Mouse (Mus musculus): Measurements from ENCODE around the gene Phf14. TPM values are rescaled to one million over a fixed set of nuclear protein-coding genes. Genes with fewer than 3 reads are reported as not detected.
A peak's percentile ranks its signal among the peaks of the same experiment; 100 is the strongest.

Phf14 gene
- polyA plus RNA-seq, 1 experiment = 6.6 TPM

DNA sequence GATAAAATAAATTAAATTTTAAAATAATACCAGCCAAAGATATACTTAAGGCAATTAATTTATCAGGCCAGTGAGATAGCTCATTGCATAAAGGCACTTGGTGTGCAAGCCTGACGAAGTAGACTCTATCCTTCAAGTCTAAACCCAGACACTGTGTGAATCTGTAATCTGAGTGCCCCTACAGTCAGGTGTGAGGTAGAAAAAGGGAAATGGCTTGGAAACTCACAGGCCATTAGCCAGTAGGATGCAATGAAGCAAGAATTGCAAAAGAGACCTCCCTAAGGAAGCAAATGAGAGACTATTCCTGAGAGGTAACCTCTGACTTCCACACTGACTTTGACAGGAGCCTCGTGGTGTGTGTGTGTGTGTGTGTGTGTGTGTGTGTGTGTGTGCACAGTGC, 145.3 kb downstream of the Phf14 start:
- H3K4me3 ChIP-seq (replicated peaks; ENCODE audit: extremely low read depth, low read depth, low read length) = no peak overlapping the region
- TF ChIP-seq POLR2A (IDR thresholded peaks at IDR 0.05; ENCODE audit: borderline replicate concordance, extremely low read depth, low read depth, low read length) (no peak), CTCF (IDR thresholded peaks at IDR 0.05; ENCODE audit: insufficient read depth, low read length) (no peak)
- DNase-seq = no peak
- no peaks in the 10 kb centered on the region for H3K4me1 ChIP-seq (ENCODE audit: control insufficient read depth, insufficient read depth, low read length)
- 79% methylated on average over 2 of the region's 2 CpGs for WGBS

DNA sequence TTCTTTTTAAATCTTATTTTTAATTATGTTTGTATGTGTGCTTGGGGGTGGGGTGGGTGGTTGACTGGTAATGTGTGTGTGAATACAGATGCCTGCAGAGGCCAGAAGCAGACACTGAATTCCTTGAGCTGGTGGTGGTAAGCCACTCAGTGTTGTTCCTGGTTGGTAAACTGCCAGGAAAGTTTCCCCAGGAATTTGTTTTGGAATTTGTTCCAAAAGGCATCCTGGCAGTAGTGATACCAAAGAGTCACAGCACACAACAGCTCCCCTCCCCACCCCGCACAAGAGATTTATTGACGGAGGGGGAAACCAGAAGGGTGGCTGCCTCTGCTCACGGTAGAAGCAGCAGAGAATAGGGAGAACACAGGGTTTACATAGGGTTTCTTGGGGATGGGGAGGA, 146.5 kb downstream of the Phf14 start:
- 19% methylated on average over 3 of the region's 3 CpGs for WGBS
- H3K4me3 ChIP-seq (replicated peaks; ENCODE audit: extremely low read depth, low read depth, low read length) = no peak overlapping the region
- no peak for TF ChIP-seq POLR2A (IDR thresholded peaks at IDR 0.05; ENCODE audit: borderline replicate concordance, extremely low read depth, low read depth, low read length)
- TF ChIP-seq CTCF (IDR thresholded peaks at IDR 0.05; ENCODE audit: insufficient read depth, low read length) = no peak
- DNase-seq = peak; percentile 7
- H3K4me1 ChIP-seq (ENCODE audit: control insufficient read depth, insufficient read depth, low read length) = no peaks in the 10 kb centered on the region

DNA sequence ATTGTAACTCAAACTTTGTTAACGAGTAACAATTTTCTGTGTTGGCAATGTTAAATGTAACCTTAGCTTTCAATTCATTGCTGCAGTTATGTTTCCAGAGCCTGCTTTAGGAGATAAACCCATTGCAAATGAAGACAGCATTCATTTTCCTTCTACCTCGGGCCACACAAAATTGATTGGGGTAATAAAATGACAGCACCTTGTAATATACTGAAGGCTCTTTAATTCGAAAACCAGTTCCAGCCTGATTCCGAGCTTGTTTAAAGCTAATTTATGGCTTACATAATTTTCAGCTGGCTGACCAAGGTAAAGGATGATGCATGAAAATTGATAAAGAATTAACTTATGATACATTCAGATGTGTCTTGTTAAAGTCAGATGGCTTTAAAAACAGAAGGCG, 151.1 kb downstream of the Phf14 start:
- Histone ChIP-seq H3K4me1 (ENCODE audit: control insufficient read depth, insufficient read depth, low read length) (no peaks in the 10 kb centered on the region), H3K4me3 (replicated peaks; ENCODE audit: extremely low read depth, low read depth, low read length) (no peak overlapping the region)
- WGBS = 94% methylated on average over 5 of the region's 5 CpGs
- no peak for DNase-seq
- no peak for TF ChIP-seq CTCF (IDR thresholded peaks at IDR 0.05; ENCODE audit: insufficient read depth, low read length)
- no peak for TF ChIP-seq POLR2A (IDR thresholded peaks at IDR 0.05; ENCODE audit: borderline replicate concordance, extremely low read depth, low read depth, low read length)

DNA sequence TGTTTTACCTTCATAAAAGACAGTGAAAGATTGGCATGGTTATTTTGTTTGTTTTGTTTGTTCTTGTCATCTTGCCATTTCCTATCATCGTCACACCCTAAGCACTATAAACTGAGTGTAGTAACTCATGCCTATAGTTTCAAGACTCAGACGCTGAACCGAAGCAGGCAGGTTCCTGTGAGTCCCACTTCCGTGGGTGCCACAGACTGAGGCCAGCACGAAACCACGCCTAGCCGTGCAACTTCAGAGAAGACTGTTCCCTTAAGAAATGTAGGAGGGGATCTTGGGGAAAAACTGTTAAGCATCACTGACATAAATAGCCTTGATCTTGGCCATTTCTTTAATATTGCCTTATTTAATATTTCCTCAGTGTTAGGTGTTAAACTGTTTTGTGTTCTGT, 152.4 kb downstream of the Phf14 start:
- Histone ChIP-seq H3K4me1 (ENCODE audit: control insufficient read depth, insufficient read depth, low read length) (no peaks in the 10 kb centered on the region), H3K4me3 (replicated peaks; ENCODE audit: extremely low read depth, low read depth, low read length) (no peak overlapping the region)
- 72% methylated on average over 7 of the region's 7 CpGs for WGBS
- TF ChIP-seq CTCF (IDR thresholded peaks at IDR 0.05; ENCODE audit: insufficient read depth, low read length) (no peak), POLR2A (IDR thresholded peaks at IDR 0.05; ENCODE audit: borderline replicate concordance, extremely low read depth, low read depth, low read length) (no peak)
- no peak for DNase-seq

DNA sequence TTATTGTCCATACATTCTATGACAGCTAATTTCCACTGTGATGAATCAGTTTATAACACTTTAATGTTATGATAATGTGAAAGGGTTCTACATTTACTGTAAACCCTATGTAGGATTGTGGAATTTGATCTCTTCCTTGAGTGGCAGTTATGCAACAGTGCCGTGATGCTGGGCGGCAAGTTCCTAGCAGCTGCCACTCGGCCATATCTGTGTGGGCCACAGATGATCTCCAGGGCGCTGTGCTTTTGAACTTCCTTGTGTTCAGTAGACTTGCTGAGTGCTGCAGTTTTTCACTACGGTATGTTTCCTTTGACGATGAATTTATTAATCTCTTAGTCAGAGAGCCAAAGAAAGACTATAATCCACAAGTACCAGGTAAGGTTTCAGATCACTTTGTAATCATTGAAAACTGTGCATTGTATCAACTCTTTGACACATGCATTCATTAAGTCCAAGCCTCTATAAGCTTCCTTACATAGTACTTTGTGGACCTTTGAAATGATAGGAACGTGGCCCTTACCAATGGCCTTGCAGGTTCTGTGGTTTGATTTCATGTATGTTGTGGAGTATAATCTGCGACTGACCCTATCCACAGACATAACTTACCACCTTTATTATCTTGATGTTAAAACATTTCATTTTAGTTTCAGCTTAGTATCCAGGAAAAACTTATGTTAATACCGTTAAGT, 153.0 kb downstream of the Phf14 start:
- TF ChIP-seq POLR2A (IDR thresholded peaks at IDR 0.05; ENCODE audit: borderline replicate concordance, extremely low read depth, low read depth, low read length) (no peak), CTCF (IDR thresholded peaks at IDR 0.05; ENCODE audit: insufficient read depth, low read length) (no peak)
- 75% methylated on average over 9 of the region's 9 CpGs for WGBS
- DNase-seq = no peak
- no peaks in the 10 kb centered on the region for H3K4me1 ChIP-seq (ENCODE audit: control insufficient read depth, insufficient read depth, low read length)
- no peak overlapping the region for H3K4me3 ChIP-seq (replicated peaks; ENCODE audit: extremely low read depth, low read depth, low read length)

DNA sequence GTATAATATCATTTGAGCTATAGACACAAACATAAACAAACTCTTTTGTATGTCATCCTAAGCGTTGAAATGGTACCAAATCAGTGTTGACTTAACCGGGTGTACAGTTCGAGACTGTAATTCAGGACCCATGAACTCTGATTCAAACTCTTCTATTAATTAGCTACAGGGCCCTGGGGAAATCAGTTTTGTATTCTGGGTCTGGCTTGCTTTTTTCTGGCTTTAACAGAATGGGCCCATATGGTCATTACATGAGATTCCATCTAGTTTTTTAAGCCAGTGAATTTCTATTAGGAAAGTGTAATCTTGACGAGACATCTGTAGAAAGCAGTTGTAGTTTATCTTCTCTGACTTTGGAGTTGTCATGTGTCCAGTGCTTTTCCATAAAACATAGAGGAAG, 160.3 kb downstream of the Phf14 start:
- 80% methylated on average over 4 of the region's 4 CpGs for WGBS
- TF ChIP-seq POLR2A (IDR thresholded peaks at IDR 0.05; ENCODE audit: borderline replicate concordance, extremely low read depth, low read depth, low read length) (no peak), CTCF (IDR thresholded peaks at IDR 0.05; ENCODE audit: insufficient read depth, low read length) (no peak)
- H3K4me3 ChIP-seq (replicated peaks; ENCODE audit: extremely low read depth, low read depth, low read length) = no peak overlapping the region
- DNase-seq = no peak
- no peaks in the 10 kb centered on the region for H3K4me1 ChIP-seq (ENCODE audit: control insufficient read depth, insufficient read depth, low read length)

DNA sequence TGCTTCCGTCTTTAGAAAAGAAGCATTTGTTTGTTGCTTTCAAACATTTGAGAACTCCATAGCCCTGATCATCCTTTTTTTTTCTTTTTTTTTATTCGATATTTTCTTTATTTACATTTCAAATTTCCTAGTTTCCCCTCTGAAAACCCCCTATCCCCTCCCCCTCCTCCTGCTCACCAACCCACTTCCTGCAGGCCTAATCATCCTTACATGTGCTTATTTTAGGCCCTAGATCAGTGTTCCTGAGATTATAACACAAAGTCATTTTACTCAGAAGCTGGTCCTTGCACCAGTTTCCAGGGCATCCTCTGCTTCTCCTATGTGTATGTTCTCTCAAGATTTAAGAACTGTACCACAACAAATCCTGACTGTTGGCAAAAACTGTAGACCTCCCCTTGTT, 161.7 kb downstream of the Phf14 start:
- TF ChIP-seq CTCF (IDR thresholded peaks at IDR 0.05; ENCODE audit: insufficient read depth, low read length) (no peak), POLR2A (IDR thresholded peaks at IDR 0.05; ENCODE audit: borderline replicate concordance, extremely low read depth, low read depth, low read length) (no peak)
- Histone ChIP-seq H3K4me3 (replicated peaks; ENCODE audit: extremely low read depth, low read depth, low read length) (no peak overlapping the region), H3K4me1 (ENCODE audit: control insufficient read depth, insufficient read depth, low read length) (no peaks in the 10 kb centered on the region)
- no peak for DNase-seq
- WGBS = 49% methylated on average over 2 of the region's 2 CpGs

DNA sequence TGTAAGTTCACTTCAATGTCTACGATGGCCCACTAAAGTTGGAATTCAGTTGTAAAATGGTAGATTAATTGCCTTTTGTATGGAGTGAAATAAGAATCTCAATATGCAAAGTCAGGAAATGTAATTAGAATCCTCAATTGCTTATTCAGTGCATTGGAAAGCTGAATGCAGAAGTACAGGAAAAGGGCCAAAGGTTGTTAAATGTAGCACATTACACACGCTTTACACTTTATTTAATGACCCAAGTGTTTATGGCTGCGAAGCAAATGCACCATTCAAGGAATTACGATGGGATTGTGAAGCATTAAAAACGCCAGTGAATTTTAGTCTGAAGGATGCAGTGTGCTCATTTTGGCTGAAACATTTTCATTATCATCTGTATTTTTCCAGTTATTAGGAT, 167.0 kb downstream of the Phf14 start:
- TF ChIP-seq CTCF (IDR thresholded peaks at IDR 0.05; ENCODE audit: insufficient read depth, low read length) (no peak), POLR2A (IDR thresholded peaks at IDR 0.05; ENCODE audit: borderline replicate concordance, extremely low read depth, low read depth, low read length) (no peak)
- Histone ChIP-seq H3K4me1 (ENCODE audit: control insufficient read depth, insufficient read depth, low read length) (no peaks in the 10 kb centered on the region), H3K4me3 (replicated peaks; ENCODE audit: extremely low read depth, low read depth, low read length) (no peak overlapping the region)
- 89% methylated on average over 5 of the region's 5 CpGs for WGBS
- no peak for DNase-seq

DNA sequence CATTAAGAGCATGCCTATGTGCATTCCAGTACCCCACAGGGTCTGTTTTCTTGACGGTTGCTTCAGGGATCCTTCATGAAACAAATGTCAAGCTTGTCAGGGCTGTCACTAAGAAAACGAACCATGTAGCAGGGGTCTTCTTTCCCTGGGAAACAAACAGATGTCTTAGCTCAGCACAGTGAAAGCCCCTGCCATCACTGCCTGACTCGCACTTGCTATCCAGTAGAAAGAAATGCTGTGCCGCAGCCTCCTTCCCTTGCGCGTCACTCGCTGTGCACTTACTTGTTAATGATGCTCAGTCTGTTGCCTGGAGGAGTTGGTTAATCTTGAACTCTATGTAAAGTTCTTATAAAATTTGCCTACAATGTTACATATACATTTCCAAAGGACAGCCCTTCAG, 169.7 kb downstream of the Phf14 start:
- Histone ChIP-seq H3K4me1 (ENCODE audit: control insufficient read depth, insufficient read depth, low read length) (0 out of 2 replicates have a peak, but pooled peaks cover 2% of the 10 kb centered on the region), H3K4me3 (replicated peaks; ENCODE audit: extremely low read depth, low read depth, low read length) (no peak overlapping the region)
- 78% methylated on average over 7 of the region's 7 CpGs for WGBS
- TF ChIP-seq CTCF (IDR thresholded peaks at IDR 0.05; ENCODE audit: insufficient read depth, low read length) (no peak), POLR2A (IDR thresholded peaks at IDR 0.05; ENCODE audit: borderline replicate concordance, extremely low read depth, low read depth, low read length) (no peak)
- no peak for DNase-seq

DNA sequence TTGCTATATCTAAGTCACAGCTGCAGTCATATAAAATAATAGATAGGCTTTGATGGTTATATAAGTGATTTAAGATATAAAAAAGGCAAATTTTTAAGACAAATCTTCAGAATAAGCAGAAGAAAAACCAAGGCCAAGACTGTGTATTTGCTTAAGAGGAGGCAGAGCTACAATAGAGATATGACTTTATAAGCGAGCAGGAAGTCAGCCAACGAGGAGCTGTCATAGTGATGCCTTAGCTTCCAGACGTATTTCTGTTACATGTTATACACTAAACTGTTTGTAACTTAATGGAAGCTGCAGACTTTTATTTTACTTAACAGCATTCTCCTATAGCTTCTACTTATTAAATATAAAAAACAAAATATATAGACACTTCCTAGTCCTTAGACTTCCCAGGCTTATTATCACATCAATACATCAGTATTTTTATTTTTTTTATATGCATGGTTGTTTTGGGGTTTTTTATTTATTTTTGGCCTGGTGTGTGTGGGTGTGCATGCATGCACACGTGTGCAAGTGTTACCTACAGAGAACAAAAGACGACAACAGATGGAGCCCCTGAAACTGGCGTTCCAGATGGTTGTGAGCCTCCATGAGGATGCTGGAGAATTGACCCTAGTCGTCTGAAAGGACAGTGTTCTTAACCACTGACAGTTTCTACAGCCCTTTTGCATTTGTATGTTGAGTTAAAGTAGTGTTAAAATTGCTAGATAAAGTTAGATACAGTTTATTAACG, 170.4 kb downstream of the Phf14 start:
- 78% methylated on average over 8 of the region's 8 CpGs for WGBS
- TF ChIP-seq CTCF (IDR thresholded peaks at IDR 0.05; ENCODE audit: insufficient read depth, low read length) (no peak), POLR2A (IDR thresholded peaks at IDR 0.05; ENCODE audit: borderline replicate concordance, extremely low read depth, low read depth, low read length) (no peak)

More for the DNA sequence above, 170.4 kb downstream of the Phf14 start:
- DNase-seq = no peak
- H3K4me1 ChIP-seq (ENCODE audit: control insufficient read depth, insufficient read depth, low read length) = 0 out of 2 replicates have a peak, but pooled peaks cover 2% of the 10 kb centered on the region
- H3K4me3 ChIP-seq (replicated peaks; ENCODE audit: extremely low read depth, low read depth, low read length) = no peak overlapping the region

All from lung, adult 2 months (tissue).